Mouse (Mus musculus) intestine, embryonic 16.5 days (tissue): ENCODE measurements around the gene Lmo4. TPM values are rescaled to one million over a fixed set of nuclear protein-coding genes. Genes with fewer than 3 reads are reported as not detected.

Experiments
- ATAC-seq: fragments of 200-750 bp; cut with Nextera tagmentation; 2 replicates; pipeline ENCODE4 v1.8.0; 2017; ENCODE audit warnings: moderate TSS enrichment, moderate library complexity
- H3K27ac ChIP-seq: fragments of 300-500 bp; sonication (generic); 2 replicates; pipeline ENCODE4 v1.5.1; 2014; ENCODE audit warnings: mild to moderate bottlenecking, low read length
- H3K27me3 ChIP-seq: fragments of 300-500 bp; sonication (generic); replicated peaks from 2 replicates; pipeline ENCODE4 v1.6.1; 2014; ENCODE audit warnings: low read length, control low read depth, mixed read lengths; ENCODE audit not compliant: control insufficient read depth, insufficient read depth
- H3K36me3 ChIP-seq: fragments of 300-500 bp; sonication (generic); 2 replicates; pipeline ENCODE4 v1.6.1; 2014; ENCODE audit warnings: low read length, control low read depth; ENCODE audit not compliant: control insufficient read depth, insufficient read depth
- H3K4me1 ChIP-seq: fragments of 300-500 bp; sonication (generic); 2 replicates; pipeline ENCODE4 v1.6.1; 2014; ENCODE audit warnings: low read length, control low read depth, mixed read lengths; ENCODE audit not compliant: control insufficient read depth, insufficient read depth
- H3K4me2 ChIP-seq: fragments of 300-500 bp; sonication (generic); 2 replicates; pipeline ENCODE4 v1.6.1; 2014; ENCODE audit warnings: low read depth, low read length, control low read depth
- H3K4me3 ChIP-seq: fragments of 300-500 bp; sonication (generic); 2 replicates; pipeline ENCODE4 v1.5.1; 2014; ENCODE audit warnings: mild to moderate bottlenecking, low read length
- H3K9ac ChIP-seq: fragments of 300-500 bp; sonication (generic); 2 replicates; pipeline ENCODE4 v1.6.1; 2014; ENCODE audit warnings: low read depth, low read length
- H3K9me3 ChIP-seq: fragments of 300-500 bp; sonication (generic); 2 replicates; pipeline ENCODE4 v1.6.1; 2016; ENCODE audit warnings: low read length, control low read depth; ENCODE audit not compliant: control insufficient read depth
- WGBS: fragments of 180-500 bp; shearing (Covaris S2); extraction: QIAGEN DNeasy Blood & Tissue Kit; methylation state at CpG from one replicate; pipeline ENCODE4 v1.1.7; 2014; 5-methylcytosine and 5-hydroxymethylcytosine counted together
- polyA plus RNA-seq: library from polyadenylated mRNA; unstranded; fragments of >200 nt; fragmentation: Nextera tagmentation; extraction: Ambion mirVana; gene quantifications from 2 replicates; pipeline ENCODE4 v1.2.1, GENCODE M21; 2015

Gene Lmo4
- polyA plus RNA-seq, 1 experiment from 2014 or later, result 57.2 TPM

DNA sequence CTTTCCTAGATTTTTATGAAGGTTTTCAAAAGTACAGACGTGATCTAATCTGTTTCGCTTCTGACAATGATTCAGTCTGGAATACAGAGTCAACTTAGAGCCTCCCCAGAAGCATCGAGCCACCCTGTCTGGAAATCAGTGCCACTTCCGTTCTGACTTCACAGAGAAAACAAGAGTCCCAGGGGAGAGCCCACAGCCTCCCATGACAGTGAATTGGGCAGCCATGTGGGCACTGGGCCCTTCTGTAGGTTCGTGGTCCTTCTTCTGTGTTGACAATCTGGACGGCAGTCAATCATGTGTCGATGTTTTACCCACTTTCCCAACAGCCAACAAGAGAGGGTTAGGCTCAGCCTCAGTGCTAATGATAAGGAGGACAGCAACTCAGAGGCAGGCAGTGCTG lies 26.4 kb upstream of the Lmo4 start:
- Histone ChIP-seq H3K27ac (no peak overlapping the region), H3K9me3 (no peaks in the 10 kb centered on the region), H3K27me3 (no peaks in the 10 kb centered on the region), H3K4me1 (no peaks in the 10 kb centered on the region), H3K9ac (no peak overlapping the region), H3K36me3 (no peaks in the 10 kb centered on the region), H3K4me2 (no peak overlapping the region), H3K4me3 (no peak overlapping the region)
- WGBS, result 83% methylated on average over 7 of the region's 7 CpGs
- no peak for ATAC-seq

DNA sequence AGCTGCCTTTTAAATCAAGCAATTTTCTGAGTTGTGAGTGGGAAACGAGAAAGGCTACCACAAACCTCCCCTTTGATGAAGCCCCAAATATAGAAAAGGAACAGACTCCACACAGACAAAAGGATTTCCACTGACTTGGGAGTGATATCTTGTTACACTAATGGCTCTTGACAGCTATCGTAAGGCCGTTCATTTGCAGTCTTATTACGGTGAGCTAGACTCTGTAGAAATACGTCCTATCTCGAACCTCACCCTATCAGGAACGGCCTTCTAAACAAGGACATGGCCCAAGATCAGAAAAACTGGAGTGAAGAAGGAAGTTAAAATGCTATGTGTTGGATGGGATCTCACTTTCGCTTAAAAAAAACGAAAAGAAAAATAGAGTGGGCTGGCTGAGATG lies 25.0 kb upstream of the Lmo4 start:
- Histone ChIP-seq H3K4me2 (no peak overlapping the region), H3K9ac (no peak overlapping the region), H3K27ac (no peak overlapping the region), H3K4me1 (peaks cover 3% of the 10 kb centered on the region; the same call in 1 of the 2 replicates), H3K4me3 (no peak overlapping the region), H3K27me3 (no peaks in the 10 kb centered on the region), H3K9me3 (no peaks in the 10 kb centered on the region), H3K36me3 (no peaks in the 10 kb centered on the region)
- WGBS, result 77% methylated on average over 9 of the region's 9 CpGs
- no peak for ATAC-seq

DNA sequence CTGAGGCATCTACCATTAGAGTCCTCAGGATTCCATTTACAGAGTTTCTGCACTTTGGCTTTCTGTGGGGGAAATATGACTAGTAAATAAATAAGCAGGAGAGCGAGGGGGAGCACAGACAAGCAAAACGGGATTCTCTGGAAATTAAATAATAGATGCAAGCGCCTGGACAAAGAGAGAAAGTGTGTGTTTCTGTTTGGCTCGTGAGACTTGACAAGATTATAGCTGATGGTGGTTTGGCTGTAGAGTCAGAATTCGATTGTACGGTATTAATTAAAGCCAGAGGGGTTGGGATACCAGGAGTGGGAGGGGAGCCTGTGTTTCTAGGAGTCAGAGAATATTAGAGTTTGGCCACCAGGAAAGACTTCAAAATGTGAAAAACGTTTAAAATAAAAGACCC lies 24.3 kb upstream of the Lmo4 start:
- no peaks in the 10 kb centered on the region for H3K36me3 ChIP-seq
- peaks cover 3% of the 10 kb centered on the region; the same call in 1 of the 2 replicates for H3K4me1 ChIP-seq
- H3K9ac ChIP-seq, result no peak overlapping the region
- H3K27ac ChIP-seq, result no peak overlapping the region
- no peak for ATAC-seq
- no peaks in the 10 kb centered on the region for H3K27me3 ChIP-seq
- no peak overlapping the region for H3K4me3 ChIP-seq
- WGBS, result 66% methylated on average over 7 of the region's 7 CpGs
- no peak overlapping the region for H3K4me2 ChIP-seq
- H3K9me3 ChIP-seq, result no peaks in the 10 kb centered on the region

DNA sequence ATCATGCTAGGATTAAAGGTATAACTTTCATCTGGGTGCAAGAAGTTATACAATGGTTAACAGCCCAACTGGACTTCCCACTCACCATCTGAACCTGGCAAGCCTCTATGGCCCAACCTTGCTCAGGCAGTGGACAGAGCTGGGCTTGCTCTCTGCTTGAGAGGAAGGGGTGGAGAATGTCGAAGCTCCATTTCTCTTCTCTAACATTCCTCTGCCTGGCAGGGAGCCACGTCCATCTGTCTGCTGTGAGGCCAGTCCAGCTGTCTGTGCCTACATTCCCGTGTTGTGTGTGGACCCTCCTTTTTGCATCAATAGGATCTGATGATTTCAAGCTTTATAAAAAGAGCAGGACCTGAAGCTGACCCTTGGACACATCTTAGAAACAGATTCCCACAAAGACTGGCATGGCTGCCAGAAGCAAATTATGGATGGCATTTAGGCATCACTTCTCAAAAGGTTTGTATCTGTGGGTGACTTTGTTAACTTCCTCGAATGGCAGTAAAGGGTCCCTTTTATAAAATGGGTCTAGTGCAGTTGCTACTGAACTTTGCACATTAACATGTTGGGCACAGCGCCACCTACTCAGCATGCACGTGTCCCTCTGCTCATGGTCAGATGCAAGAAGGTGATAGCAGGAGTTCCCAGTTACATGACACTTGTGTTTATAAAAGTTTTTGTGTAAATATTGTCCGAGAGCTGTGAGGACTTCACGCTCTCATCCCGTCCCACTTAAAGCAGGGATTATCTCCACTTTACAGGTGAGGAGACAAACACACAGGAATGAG lies 20.6 kb upstream of the Lmo4 start:
- Histone ChIP-seq H3K4me1 (peaks cover 3% of the 10 kb centered on the region; the same call in 1 of the 2 replicates), H3K4me2 (no peak overlapping the region), H3K9ac (no peak overlapping the region), H3K36me3 (no peaks in the 10 kb centered on the region), H3K27me3 (no peaks in the 10 kb centered on the region), H3K4me3 (no peak overlapping the region), H3K9me3 (no peaks in the 10 kb centered on the region), H3K27ac (no peak overlapping the region)
- 52% methylated on average over 9 of the region's 9 CpGs for WGBS
- ATAC-seq, result no peak

DNA sequence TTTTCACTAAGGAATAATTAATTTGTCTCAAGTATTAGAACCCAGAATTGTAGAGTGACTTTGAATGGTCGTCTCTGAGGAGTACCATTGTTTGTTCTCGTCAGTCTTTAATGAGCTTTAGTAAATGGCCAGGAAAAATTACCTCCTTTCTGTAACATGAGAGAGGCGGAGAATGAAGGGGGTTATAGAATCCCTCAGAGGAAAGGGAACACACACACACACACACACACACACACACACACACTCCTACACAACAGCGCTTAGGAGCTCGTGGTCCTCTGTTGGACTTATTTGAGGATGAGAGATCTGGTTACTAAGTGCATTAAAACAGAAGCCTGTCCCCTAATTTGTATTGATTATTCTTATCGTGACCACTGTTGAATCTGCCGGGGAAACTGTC lies 19.6 kb upstream of the Lmo4 start:
- no peak overlapping the region for H3K4me3 ChIP-seq
- H3K36me3 ChIP-seq, result no peaks in the 10 kb centered on the region
- no peaks in the 10 kb centered on the region for H3K27me3 ChIP-seq
- peaks cover 3% of the 10 kb centered on the region; the same call in 1 of the 2 replicates for H3K4me1 ChIP-seq
- no peak overlapping the region for H3K27ac ChIP-seq
- ATAC-seq, result no peak
- no peak overlapping the region for H3K9ac ChIP-seq
- H3K9me3 ChIP-seq, result no peaks in the 10 kb centered on the region
- H3K4me2 ChIP-seq, result no peak overlapping the region
- WGBS, result 72% methylated on average over 7 of the region's 7 CpGs

DNA sequence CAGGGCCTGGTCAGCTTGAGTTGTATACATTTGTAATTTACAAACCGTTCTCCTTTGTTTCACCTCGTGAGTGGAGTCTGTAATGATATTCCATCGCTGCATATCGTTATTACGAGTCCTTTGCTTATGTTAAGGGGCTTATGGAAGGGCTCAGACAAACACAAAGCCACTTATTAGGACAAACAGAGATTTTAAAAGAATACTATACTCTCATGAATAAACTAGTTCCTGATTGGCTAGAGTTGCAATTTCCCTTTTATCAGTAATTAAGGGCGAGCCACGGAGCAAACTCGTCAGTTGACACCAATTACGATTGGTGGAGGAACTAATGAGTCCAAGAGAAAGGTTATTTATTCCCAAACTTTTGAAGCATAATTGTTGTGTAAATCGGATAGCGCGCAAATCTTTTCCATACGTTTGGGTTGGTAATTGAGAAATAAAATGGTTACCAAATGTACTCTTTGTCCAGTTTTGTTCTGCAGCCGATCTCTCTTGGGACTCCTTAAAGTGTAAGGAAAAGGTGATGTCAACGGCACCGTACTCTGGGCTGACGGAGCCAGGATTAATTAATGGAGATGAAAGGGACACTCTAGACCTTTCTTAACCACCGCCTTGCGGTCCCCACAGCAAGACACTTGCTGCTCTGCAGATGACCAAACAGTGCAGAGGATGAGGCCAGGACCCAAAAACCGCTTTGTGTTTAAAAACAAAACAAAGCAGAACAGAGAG lies 18.5 kb upstream of the Lmo4 start:
- WGBS, result 84% methylated on average over 20 of the region's 20 CpGs
- Histone ChIP-seq H3K9me3 (no peaks in the 10 kb centered on the region), H3K27me3 (no peaks in the 10 kb centered on the region), H3K36me3 (no peaks in the 10 kb centered on the region), H3K4me3 (no peak overlapping the region), H3K27ac (no peak overlapping the region), H3K9ac (no peak overlapping the region), H3K4me2 (no peak overlapping the region), H3K4me1 (peaks cover 3% of the 10 kb centered on the region; the same call in 1 of the 2 replicates)
- no peak for ATAC-seq

DNA sequence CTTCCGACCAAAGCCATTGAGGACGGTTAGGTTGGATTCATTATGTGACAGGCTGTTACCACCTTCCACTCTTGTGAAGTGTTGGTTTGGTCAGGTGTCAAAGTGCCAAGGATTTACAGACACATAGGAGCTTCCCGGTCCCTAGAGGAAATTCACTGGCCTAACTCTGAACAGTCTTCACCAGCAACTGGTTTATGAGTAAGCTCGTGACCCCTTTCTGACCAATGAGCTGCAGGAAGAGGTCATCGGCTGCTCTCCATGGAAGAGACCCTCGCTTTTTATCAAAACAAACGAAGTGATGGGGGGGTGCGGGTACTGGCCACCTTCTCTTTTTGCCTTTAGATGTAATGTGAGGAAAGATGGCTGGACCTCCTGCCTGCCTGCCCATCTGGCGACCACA lies 17.4 kb upstream of the Lmo4 start:
- Histone ChIP-seq H3K9me3 (no peaks in the 10 kb centered on the region), H3K36me3 (no peaks in the 10 kb centered on the region), H3K9ac (no peak overlapping the region), H3K27ac (no peak overlapping the region), H3K4me1 (peaks cover 3% of the 10 kb centered on the region; the same call in 1 of the 2 replicates), H3K4me3 (no peak overlapping the region), H3K4me2 (no peak overlapping the region), H3K27me3 (no peaks in the 10 kb centered on the region)
- ATAC-seq, result no peak
- WGBS, result 80% methylated on average over 9 of the region's 9 CpGs

DNA sequence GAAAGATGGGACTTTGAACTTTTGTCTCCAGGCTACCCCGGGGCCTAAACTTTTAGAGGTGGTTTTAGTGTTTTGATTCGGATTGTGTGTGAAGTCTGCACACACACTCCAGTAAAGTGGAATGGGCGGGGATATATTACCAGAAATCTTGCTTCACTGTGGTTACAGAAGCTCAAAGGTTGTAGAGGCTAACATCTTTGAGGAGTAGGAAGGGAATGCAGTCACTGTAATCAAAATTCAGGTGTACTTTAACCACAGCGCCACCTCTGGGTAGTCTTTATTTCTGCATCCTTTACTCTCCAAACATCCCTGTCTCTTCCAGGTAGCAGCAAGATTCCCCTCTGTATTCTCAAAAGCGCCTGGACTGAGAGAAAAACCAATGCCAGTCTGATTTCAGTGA lies 2.5 kb upstream of the Lmo4 start:
- H3K4me2 ChIP-seq, result no peak overlapping the region
- no peak overlapping the region for H3K9ac ChIP-seq
- no peaks in the 10 kb centered on the region for H3K27me3 ChIP-seq
- H3K4me1 ChIP-seq, result peaks cover 2% of the 10 kb centered on the region; the same call in 1 of the 2 replicates
- H3K4me3 ChIP-seq, result no peak overlapping the region
- WGBS, result 34% methylated on average over 5 of the region's 5 CpGs
- H3K27ac ChIP-seq, result no peak overlapping the region
- H3K36me3 ChIP-seq, result no peaks in the 10 kb centered on the region
- H3K9me3 ChIP-seq, result no peaks in the 10 kb centered on the region
- ATAC-seq, result no peak

DNA sequence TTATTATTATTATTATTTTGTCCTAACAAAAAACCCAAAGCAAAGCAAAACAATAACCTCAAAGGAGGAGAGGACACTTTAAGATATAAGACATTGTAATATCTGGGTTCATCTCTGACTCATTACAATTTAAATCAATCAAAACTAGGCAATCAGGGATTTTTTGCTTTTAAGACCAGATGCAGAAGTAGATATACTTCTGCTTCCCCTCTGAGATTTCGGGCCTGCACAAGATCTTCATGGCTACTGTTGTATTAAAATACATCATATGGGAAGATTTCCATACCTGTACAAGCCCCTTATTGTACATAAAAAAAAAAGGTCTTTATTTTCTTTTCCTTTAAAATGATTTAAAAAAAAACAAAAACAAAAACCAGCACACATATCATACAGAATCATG lies 1.9 kb upstream of the Lmo4 start:
- 95% methylated on average over 1 of the region's 1 CpGs for WGBS
- no peak for ATAC-seq

More for the DNA sequence above, 1.9 kb upstream of the Lmo4 start:
- no peaks in the 10 kb centered on the region for H3K36me3 ChIP-seq
- no peaks in the 10 kb centered on the region for H3K9me3 ChIP-seq
- H3K27me3 ChIP-seq, result no peaks in the 10 kb centered on the region
- no peak overlapping the region for H3K4me2 ChIP-seq
- H3K4me1 ChIP-seq, result peaks cover 2% of the 10 kb centered on the region; the same call in 1 of the 2 replicates
- no peak overlapping the region for H3K9ac ChIP-seq
- H3K27ac ChIP-seq, result no peak overlapping the region
- H3K4me3 ChIP-seq, result no peak overlapping the region
